Mouse (Mus musculus) urinary bladder, postnatal 36 days (tissue): ENCODE measurements around the gene Tarbp2.

ENCODE experiments used
- DNase-seq, 2 experiments: peaks; one replicate each; pipeline ENCODE4 v3.0.0; 2022; ENCODE audit warnings: low spot score in 2 of 2, mixed read lengths in 1 of 2

The Tarbp2 gene

GRCm38 (mm10) chr15:102524892-102525485 lies 7.0 kb downstream of the Tarbp2 start, which contains the start of gene Npff:
Gene Npff (minus strand): TSS chr15:102524942.
- peak; percentile 56 to 68 for DNase-seq

DNA sequence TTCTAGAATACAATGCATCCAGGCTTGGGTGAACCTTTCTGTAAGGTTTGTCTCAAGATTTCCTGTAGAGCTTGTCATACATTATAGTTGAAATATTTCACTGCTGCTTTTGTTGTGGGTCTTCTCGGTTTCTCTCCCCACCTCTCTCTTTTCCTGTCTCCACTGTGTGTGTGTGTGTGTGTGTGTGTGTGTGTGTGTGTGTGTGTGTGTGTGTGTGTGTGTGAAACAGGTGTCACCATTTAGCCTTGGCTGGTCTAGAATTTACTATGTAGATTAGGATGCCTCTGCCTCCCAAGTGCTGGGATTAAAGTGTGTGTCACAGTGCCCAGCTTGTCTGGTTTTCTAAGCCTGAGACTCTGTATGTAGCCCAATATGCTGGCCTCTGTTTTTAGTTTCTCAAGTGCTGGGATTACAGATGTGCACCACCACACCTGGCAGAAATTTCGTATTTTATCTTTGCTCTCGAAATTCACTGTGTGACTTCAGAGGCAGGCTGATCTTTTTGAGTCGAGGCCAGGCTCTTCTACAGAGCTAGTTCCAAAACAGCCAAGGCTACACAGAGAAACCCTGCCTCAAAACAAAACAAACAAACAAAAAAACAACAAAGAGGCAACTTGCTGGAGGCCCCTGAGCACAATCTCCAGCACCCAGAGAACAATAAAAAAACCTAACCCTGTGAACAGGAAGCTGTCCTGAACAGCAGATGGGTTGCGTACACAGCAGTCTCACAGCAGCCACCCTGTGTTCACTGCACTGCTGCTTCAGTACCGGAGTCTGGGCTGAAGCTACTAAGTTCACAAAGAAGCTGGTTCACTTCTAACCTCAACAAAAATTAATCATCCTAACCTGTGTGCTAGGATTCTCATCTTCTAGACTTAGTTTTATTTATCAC lies 8.4 kb downstream of the Tarbp2 start:
- no peak for DNase-seq

DNA sequence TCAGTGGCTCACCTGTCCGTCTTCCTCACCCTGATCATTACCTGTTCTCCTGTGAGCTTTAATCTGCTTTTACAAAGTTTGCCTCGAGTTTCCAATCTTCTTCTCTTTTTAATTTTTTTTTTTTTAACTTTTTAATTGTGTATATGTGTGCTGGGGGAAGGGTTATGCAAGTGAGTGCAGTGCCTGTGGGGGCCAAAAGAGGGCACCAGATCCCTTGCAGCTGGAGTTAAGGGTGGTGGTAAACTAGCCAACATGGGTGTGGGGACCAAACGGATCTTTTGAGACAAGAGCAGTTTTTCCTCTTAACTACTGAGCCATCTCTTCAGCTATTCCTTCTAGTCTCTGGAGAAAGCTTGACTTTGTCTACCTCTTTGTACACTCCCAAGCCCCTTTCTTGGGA lies 9.9 kb downstream of the Tarbp2 start:
- no peak for DNase-seq

DNA sequence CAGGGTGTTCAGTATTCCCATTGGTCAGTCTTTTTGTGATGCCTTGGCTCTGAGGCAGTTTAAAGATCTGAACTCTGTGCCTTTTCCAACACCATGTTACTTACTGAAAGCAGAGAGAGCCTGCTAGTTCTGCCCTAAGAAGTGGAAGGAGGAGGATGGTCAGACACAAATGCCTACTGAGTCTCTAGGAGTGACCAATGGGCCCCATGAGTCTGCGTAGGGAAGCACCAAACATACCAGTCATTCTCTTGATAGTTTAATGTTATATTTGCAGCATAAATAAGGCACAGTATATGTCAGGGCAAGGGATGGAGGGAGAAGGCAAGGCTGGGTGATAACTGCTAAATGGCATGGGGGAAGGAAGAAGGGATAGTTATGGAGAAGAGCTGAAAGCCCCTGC lies 10.4 kb downstream of the Tarbp2 start:
- no peak for DNase-seq

- no peak for DNase-seq
Measured at GRCm38 (mm10) chr15:102530566-102530965, 12.6 kb downstream of the Tarbp2 start.

DNA sequence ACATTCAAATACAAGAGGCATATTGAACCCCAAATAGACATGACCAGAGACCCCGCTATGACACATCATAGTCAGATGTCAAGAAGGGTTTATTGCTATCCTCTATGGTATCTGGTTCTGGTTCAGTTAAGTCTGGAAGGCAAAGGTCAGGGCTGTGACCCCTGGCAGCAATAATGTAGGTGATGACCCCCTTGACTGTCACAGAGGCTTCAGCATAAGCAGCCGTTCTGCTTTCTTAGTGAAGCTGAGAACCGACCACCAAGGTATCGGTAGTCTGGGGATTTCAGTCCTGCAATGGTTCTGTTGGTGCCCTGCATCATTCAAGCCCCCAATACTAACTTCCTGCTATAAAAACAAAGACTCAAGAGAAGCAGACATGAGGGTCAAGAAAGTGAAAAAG lies 13.6 kb downstream of the Tarbp2 start:
- no peak for DNase-seq

DNA sequence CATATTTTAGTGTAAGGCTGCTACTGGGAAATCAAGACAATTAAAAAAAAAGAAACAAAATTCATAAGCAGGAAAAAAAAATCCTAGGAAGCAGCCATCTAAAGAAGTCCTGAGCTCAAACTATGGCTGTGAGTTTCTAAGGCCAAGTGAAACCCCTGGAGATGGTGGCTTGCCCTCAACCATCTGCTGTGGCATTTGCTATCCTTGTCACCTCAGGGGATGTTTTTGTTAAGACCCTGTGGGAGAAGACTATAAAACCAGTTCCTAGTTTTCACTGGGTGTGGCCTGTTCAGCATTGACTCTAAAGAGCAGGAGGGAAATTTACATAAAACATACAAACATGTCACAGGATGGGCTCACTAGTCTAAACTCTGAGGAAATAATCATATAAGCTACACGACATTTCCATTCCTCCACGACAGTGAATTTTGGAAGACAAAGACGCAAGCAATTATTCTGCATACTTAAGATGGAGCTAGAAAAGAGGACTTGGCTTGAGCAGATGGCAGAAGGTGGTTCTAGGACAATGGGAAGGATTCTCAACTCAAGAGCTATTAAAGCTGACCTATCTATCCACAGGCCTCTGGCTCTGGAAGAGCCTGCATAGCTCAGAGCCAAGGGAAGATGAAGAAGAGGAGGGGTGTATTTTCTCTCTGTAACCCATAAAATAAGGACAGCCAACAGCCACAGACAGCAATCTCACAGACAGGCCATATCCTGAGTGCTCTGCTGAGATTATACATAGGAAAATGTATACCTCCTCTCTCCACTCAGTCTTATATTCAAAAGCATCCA lies 14.3 kb downstream of the Tarbp2 start:
- no peak for DNase-seq

- DNase-seq = no peak
Measured at GRCm38 (mm10) chr15:102533926-102534325, 15.9 kb downstream of the Tarbp2 start.

- DNase-seq = no peak
Measured at GRCm38 (mm10) chr15:102544801-102545200, 26.8 kb downstream of the Tarbp2 start.

GRCm38 (mm10) chr15:102546246-102546645 lies 28.3 kb downstream of the Tarbp2 start:
- DNase-seq = no peak

GRCm38 (mm10) chr15:102546677-102547427 lies 28.9 kb downstream of the Tarbp2 start:
- DNase-seq = peak in 1 of 2 experiments; percentile 36

- DNase-seq = no peak
Measured at GRCm38 (mm10) chr15:102547478-102547877, 29.5 kb downstream of the Tarbp2 start.

DNA sequence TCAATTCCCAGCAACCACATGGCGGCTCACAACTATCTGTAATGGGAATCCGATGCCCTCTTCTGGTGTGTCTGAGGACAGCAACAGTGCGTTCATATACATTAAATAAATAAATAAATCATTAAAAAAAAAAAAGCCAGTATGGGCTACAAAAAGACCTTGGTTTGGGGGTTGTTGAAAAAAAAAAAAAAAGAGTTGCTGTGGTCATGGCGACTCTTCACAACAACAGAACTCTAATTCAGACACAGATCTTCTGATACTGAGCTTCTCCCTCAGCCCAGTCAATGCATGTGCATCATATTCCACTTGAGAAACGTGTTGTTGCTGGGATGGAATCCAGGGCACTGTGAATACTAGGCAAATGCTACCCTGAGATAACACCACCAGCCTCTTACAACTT lies 34.6 kb downstream of the Tarbp2 start:
- no peak for DNase-seq

GRCm38 (mm10) chr15:102555581-102555980 lies 37.6 kb downstream of the Tarbp2 start:
- DNase-seq = no peak

DNA sequence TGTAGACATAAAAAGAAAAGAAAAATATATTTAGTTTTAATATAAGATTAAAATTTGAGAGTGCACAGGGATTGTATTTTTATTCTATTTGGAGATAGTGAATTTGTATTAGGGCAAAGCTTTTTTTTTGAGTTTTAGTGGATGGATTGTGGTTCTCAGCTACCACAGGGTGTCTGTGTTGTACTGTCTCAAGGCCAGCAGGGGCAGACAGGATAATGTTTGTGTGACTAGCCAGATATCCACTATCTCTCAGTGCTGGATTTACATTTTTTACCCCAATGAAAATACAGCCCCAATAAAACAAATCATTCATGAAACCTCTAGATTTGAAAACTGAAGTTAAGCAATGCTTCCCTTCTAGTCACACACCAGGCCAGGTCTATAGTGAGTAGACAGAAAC lies 39.6 kb downstream of the Tarbp2 start:
- no peak for DNase-seq

DNA sequence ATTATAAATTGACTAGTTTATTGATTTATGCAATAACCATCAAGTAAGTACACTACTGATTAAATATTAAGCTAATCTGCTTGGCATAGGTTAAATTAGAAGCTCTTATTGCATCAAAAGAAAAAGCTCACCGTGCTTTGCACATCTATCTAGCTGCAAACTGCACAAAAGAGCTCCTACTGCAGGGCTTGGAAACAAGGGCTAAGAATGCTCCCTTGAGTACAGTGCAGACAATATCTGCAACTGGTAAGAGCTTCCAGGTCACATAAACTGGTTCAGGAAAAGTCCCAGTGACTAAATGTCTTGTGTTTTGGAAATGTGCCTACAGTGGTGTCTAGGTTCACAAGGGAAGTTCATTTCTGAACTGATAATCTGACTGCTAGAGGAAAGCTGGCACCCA lies 44.5 kb downstream of the Tarbp2 start:
- DNase-seq = no peak

- DNase-seq = no peak
Measured at GRCm38 (mm10) chr15:102563061-102563460, 45.1 kb downstream of the Tarbp2 start.

DNA sequence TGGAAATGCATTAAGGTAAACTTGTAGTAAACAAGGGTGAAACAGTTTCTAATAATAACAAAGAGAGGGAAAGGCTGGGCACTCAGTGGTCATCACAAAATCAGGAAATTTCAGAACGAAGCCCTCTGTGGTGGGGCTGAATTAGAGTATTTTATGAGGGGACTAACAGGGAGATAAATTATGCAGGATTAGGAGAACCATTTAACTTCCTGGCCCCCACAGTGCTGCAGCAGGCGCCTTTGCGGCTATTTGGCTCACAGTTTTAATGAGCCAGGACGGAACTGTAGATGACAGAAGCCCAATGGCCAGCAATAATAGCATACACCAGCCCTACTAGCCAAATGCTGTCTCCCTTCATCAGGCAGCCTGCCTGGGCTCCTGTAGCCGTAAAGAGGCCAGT lies 45.7 kb downstream of the Tarbp2 start:
- no peak for DNase-seq

DNA sequence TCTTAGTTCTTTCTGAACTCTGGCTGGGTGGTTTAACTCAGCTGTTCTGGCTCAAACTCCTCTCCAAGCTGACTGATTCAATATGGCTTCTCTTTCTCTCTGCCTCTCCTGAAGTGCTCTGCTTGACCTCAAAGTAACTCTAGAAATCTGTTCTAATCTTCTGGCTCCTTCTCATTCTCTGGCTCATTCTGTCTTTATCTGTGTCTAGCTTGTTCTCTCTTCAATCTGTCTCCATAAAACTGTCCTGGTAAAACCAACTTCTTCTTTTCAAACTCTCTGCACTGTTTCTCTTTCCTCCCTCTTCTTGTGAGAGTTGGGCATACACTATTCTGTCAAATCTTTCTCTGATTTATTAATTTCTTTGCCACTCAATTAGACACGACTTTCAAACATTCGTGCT lies 49.9 kb downstream of the Tarbp2 start:
- DNase-seq = no peak

- peak in 1 of 2 experiments; percentile 4 for DNase-seq
Measured at GRCm38 (mm10) chr15:102572081-102572480, 54.1 kb downstream of the Tarbp2 start.
